Mouse (Mus musculus) urinary bladder, adult 2 months (tissue): ENCODE measurements around the gene Henmt1. TPM values are rescaled to one million over a fixed set of nuclear protein-coding genes. Genes with fewer than 3 reads are reported as not detected.

Experiments used
- DNase-seq: peaks from one replicate; pipeline ENCODE4 v3.0.0; 2022; ENCODE audit warnings: low spot score
- polyA plus RNA-seq: library from polyadenylated mRNA; depleted of rRNA; stranded (reverse); fragments of >200 nt; gene quantifications from 2 replicates; pipeline ENCODE4 v1.2.3, GENCODE M21; 2012

The Henmt1 gene
- polyA plus RNA-seq, 1 experiment, result 0.08 TPM

- no peak for DNase-seq
These were observed 444 bp downstream of the Henmt1 start, which contains the start of gene Gm9857 for GRCm38 (mm10) chr3:108940001-108940633. TSS of gene Gm9857 (minus strand) at chr3:108940445.

GRCm38 (mm10) chr3:108940996-108941395 is 1.3 kb downstream of the Henmt1 start:
- no peak for DNase-seq

- no peak for DNase-seq
These were observed 18.3 kb downstream of the Henmt1 start for GRCm38 (mm10) chr3:108957976-108958375.

GRCm38 (mm10) chr3:108959680-108960295 is 20.1 kb downstream of the Henmt1 start:
- no peak for DNase-seq

- no peak for DNase-seq
These were observed 21.6 kb downstream of the Henmt1 start for GRCm38 (mm10) chr3:108961226-108961625.

GRCm38 (mm10) chr3:108961655-108962054 is 22.0 kb downstream of the Henmt1 start:
- DNase-seq, result no peak

- DNase-seq, result no peak
These were observed 23.6 kb downstream of the Henmt1 start for GRCm38 (mm10) chr3:108963278-108963677.

GRCm38 (mm10) chr3:108963776-108964175 is 24.1 kb downstream of the Henmt1 start:
- no peak for DNase-seq

- DNase-seq, result no peak
These were observed 24.8 kb downstream of the Henmt1 start for GRCm38 (mm10) chr3:108964361-108965044.

GRCm38 (mm10) chr3:108966051-108966450 is 26.4 kb downstream of the Henmt1 start:
- no peak for DNase-seq

GRCm38 (mm10) chr3:108973980-108974660 is 34.4 kb downstream of the Henmt1 start:
- no peak for DNase-seq

- DNase-seq, result no peak
These were observed 35.3 kb downstream of the Henmt1 start for GRCm38 (mm10) chr3:108974920-108975485.

- no peak for DNase-seq
These were observed 37.8 kb downstream of the Henmt1 start for GRCm38 (mm10) chr3:108977340-108978030.

- no peak for DNase-seq
These were observed 42.3 kb downstream of the Henmt1 start for GRCm38 (mm10) chr3:108981946-108982345.

- no peak for DNase-seq
These were observed 44.3 kb downstream of the Henmt1 start for GRCm38 (mm10) chr3:108983989-108984388.

- DNase-seq, result no peak
These were observed 46.9 kb downstream of the Henmt1 start for GRCm38 (mm10) chr3:108986534-108986933.

- DNase-seq, result no peak
These were observed 47.5 kb downstream of the Henmt1 start for GRCm38 (mm10) chr3:108987009-108987659.

GRCm38 (mm10) chr3:108989971-108990548 is 50.4 kb downstream of the Henmt1 start:
- DNase-seq, result no peak

- no peak for DNase-seq
These were observed 54.8 kb downstream of the Henmt1 start for GRCm38 (mm10) chr3:108994477-108994876.

GRCm38 (mm10) chr3:108995379-108995778 is 55.7 kb downstream of the Henmt1 start:
- no peak for DNase-seq
